Mouse (Mus musculus): ENCODE measurements at regions not wholly inside any gene's neighbourhood (a gene's known extent, or its start where the extent isn't known, plus 50 kb on each side); places are given as distances from the start of the nearest gene placed in this dataset.

DNA sequence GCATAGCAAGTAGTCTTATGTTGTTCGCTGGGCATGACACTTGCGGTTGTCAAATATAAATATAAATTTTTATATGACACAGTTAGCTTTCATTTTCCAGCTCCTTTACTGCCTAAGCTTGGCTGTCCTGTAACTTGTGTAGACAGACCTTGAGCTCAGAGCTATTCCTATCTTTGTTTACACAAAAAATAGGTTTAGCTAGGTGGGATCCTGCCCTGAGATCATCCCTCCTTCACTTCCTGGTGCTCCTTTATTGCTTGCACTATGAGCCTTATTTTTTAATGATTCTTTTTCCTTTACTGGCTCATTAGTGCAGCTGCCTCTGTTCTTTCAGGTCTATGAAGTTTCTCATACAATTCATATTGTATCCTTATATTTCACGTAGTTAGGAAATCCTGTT is 375.6 kb upstream of the Tfap2d start:
- Histone ChIP-seq H3K36me3 (no peaks in the 10 kb centered on the region), H3K27ac (no peak overlapping the region), H3K4me3 (replicated peaks) (no peak overlapping the region), H3K27me3 (no peaks in the 10 kb centered on the region), H3K9ac (replicated peaks) (no peak overlapping the region), H3K9me3 (no peaks in the 10 kb centered on the region; the same call in 1 of the 2 replicates), H3K4me1 (replicated peaks) (no peaks in the 10 kb centered on the region), H3K4me2 (replicated peaks) (no peak overlapping the region)
- no peak for ATAC-seq
- 95% methylated on average over 3 of the region's 3 CpGs for WGBS

DNA sequence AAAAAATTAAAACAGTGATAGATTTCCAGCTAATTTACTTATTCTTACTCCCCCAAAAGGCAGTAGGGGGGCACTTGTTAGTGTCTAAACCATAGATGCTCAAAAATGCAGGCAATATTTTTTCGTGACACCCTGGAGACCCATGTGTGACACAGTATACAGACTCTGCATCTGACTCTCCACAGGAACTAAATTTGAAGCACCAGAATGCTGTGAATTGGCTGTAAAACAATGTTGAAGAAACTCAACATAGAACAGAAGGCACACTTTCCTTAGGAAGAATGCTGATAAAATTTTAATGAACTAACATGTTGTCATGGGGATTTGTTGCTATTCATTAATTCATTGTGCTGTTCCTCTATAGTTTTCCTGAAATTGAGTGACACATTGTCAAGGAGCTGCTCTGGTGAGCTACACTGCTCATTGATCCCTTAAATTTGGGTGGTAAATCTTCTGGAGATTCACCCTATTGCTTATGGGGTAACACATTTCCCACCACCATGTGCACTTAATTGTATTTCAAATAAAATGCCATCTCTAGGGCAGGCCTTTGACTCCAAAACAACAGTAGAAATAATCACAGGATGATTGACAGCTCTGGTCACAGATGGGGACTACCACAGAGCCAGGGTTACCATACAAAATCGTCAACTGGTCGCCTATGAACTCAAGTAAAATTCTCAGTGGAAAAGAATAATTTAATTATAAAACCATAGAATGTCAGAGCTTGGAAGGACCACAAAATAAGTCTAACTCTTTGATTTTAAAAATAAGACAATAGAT is 344.3 kb upstream of the Tfap2d start:
- peak; percentile 81 for ATAC-seq
- H3K9me3 ChIP-seq, result no peaks in the 10 kb centered on the region
- H3K27me3 ChIP-seq, result no peaks in the 10 kb centered on the region
- H3K4me3 ChIP-seq (replicated peaks), result no peak overlapping the region
- H3K9ac ChIP-seq (replicated peaks), result no peak overlapping the region
- peaks cover 5% of the 10 kb centered on the region; the same call in 1 of the 2 replicates for H3K4me1 ChIP-seq (replicated peaks)
- WGBS, result 57% methylated on average over 3 of the region's 3 CpGs
- no peak overlapping the region for H3K27ac ChIP-seq
- no peak overlapping the region for H3K4me2 ChIP-seq (replicated peaks)
- H3K36me3 ChIP-seq, result no peaks in the 10 kb centered on the region

DNA sequence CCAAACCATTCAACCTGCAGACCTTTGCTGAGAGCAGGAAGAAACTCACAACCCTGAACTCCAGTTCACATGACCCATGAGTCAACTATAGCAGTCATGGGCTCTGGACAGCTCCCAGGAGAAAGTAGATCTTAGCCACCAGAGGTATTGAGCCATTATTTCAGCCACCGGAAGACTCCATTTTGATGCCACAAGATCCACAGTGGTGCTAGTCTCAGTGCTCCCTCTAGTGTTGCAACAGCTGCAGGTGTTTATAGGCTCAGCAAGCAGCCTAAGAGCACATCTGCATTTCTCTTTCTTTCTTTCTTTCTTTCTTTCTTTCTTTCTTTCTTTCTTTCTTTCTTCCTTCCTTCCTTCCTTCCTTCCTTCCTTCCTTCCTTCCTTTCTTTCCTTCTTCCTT is 309.2 kb upstream of the Tfap2d start:
- Histone ChIP-seq H3K9ac (replicated peaks) (no peak overlapping the region), H3K36me3 (no peaks in the 10 kb centered on the region), H3K4me3 (replicated peaks) (no peak overlapping the region), H3K27me3 (no peaks in the 10 kb centered on the region), H3K9me3 (no peaks in the 10 kb centered on the region), H3K4me1 (replicated peaks) (no peaks in the 10 kb centered on the region), H3K27ac (no peak overlapping the region), H3K4me2 (replicated peaks) (no peak overlapping the region)
- WGBS, result 92% methylated on average over 1 of the region's 1 CpGs
- no peak for ATAC-seq
